Mouse (Mus musculus) lung, postnatal 4 days (tissue): Measurements from ENCODE around the gene March7.

Experiments used
- DNase-seq, 2 experiments: peaks; one replicate each; pipeline ENCODE4 v3.0.0; 2021

Gene March7

GRCm38 (mm10) chr2:60216547-60217153 lies 7.0 kb downstream of the March7 start:
- no peak for DNase-seq

DNA sequence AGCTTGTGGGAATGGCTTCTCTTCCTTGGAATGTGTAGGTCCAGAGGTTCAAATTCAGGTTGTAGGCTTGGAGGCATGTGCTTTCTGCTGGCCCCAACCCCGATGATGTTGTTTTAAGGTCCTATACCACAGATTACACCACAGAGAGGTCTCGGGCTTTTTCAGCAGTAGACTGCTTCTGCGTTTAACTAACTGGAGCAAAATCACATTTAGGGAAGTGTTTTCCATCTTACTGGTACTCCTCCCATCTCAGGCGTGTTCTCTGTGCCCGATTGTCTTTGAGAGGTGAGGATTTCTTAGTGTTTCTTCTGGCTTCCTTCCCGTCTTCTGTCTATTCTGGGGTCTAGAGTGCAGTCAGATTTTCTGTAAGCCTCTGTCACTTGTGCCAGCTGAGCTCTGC lies 7.9 kb downstream of the March7 start:
- DNase-seq = no peak

- DNase-seq = no peak
Measured at GRCm38 (mm10) chr2:60221236-60221635, 11.5 kb downstream of the March7 start.

- no peak for DNase-seq
Measured at GRCm38 (mm10) chr2:60221954-60222353, 12.3 kb downstream of the March7 start.

DNA sequence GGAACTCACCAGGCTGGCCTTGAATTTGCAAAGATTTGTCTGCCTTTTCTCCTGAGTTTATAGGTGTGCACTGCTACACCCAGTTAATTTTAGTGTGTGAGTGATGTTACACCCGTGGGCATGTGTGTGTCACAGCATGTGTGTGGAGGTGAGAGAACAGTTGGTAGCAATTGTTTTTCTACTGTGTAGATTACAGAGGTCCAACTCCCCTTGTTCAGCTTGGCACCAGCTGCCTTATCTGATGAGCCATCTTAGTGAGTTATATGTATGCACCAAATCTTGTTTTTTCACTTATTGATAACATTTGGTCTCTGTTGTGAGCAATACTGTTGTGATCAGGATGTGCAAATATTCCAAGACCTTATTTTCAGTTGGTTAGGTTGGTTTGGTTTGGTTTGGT lies 13.8 kb downstream of the March7 start:
- DNase-seq = no peak

DNA sequence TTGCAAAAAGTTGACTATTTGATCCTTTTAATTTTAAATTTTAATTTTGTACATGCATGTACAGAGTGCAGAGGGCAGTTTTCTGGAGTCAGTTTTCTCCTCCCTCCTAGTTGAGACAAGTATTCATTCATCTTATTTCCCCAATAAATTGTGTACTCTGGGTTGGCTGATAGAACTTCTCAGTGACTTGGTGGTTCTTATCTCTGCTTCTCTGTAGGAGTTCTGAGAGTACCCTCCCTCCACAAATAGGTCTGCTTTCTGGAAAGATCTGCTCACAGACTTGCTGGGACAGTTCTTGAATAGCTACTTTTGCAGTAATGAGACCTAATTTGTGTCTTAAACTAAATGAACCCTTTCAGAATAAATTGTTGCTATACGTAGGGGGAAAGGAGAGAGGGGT lies 18.8 kb downstream of the March7 start:
- DNase-seq = no peak

DNA sequence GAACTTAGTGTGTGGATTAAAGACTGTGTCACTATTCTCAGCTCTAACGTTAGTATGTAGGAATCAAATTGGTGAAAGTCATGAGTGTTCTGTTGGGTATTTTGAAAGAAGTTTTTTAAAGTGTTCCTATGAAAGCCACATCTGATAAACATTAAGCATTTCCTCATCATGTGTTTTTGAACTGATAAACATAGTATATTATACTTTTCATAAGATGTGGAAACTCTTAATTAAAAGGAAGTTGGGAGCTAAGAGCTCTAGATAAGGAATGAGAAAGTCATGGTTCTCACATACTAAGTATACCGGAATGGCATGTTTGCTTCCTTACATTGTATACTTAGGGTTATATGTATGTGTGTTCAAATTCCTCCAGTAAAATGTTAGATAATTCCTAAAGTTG lies 20.7 kb downstream of the March7 start:
- DNase-seq = no peak

DNA sequence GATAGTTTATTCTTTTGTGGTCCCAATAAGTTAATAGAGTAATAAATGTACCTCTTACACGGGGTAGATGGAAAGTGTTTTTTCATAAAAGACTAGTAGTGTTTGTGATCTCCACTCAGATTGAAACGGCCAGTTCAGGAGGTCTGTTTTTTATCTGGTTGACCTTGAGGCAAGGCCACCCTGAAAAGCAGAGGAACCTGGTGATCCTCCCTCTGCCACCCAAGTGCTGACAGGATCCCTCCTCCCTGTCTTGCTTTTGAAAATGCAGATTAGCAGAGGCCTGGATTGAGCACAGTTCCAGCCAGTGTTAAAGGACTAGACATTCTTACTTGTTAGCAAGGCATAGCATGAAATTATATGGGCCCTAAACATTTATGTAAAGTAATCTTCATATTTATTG lies 23.5 kb downstream of the March7 start:
- no peak for DNase-seq

GRCm38 (mm10) chr2:60234506-60234905 lies 24.8 kb downstream of the March7 start:
- no peak for DNase-seq

DNA sequence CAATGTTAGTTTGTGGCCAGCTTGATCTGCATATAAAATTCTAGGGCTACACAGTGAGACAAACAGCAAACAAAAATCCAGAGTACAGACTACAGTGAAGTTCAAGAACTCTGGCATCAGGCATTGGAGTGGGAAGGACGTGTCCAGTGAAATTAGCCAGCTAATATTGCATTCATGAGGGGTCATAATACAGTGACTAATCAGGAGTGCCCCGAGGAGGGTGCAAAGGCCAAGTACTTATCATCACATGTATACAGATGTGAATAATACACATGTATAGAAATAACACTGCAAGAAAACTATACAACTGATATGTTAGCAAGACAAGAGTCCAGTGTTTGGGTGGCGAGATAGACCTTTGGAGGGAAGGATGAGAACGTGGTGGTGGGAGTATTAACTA lies 43.1 kb downstream of the March7 start:
- DNase-seq = no peak

DNA sequence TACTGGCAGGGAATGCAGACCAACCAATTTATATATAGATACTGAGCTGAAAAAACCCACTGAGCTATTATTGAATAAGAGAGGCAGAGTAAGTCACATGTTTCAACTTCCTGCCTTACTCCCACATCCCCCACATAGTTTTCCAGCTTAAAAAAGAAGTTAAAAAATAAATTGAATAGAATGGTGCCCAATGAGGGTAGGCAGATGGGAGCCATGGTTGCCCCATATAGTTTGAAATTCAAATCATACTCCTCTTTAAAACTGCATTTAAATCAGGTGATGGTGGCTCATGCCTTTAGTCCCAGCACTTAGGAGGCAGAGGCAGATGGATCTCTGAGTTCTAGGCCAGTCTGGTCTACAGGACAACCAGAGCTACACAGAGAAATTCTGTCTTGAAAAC lies 43.8 kb downstream of the March7 start:
- DNase-seq = no peak

DNA sequence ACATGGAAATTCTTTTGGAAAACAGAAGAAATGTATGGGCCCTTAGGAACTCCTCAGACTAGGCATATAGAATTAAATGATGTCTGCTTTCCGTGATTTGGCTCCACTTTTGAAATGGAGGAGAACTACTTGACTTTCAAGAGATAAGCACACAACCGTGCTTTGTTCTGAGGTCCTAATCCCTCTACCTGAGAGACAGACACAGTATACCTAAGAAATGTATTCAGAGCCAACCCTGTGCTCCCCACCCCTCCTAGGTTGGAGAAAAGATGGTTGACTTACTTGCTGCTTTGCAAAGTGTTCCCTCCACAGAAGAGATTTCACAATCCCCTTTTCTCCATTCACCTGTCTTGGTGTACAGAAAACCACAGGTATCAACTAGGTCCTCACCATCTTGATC lies 47.1 kb downstream of the March7 start:
- DNase-seq = no peak

DNA sequence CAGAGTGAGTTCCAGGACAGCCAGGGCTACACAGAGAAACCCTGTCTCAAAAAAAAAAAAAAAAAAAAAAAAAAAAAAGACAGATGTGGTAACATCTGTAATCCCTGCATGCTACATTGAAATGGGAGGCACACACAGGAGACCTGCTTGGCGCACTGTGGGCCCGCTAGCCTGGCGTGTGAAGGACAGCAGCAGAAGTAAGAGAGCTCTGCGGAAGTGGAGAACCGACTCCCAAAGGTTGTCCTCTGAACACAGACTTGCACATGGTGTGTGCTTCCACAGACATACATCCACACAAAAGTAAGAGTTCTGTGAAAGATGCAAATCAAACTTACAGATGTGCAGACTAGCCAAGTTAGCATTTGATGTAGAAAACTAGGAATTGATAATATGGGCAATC lies 49.5 kb downstream of the March7 start:
- DNase-seq = no peak

DNA sequence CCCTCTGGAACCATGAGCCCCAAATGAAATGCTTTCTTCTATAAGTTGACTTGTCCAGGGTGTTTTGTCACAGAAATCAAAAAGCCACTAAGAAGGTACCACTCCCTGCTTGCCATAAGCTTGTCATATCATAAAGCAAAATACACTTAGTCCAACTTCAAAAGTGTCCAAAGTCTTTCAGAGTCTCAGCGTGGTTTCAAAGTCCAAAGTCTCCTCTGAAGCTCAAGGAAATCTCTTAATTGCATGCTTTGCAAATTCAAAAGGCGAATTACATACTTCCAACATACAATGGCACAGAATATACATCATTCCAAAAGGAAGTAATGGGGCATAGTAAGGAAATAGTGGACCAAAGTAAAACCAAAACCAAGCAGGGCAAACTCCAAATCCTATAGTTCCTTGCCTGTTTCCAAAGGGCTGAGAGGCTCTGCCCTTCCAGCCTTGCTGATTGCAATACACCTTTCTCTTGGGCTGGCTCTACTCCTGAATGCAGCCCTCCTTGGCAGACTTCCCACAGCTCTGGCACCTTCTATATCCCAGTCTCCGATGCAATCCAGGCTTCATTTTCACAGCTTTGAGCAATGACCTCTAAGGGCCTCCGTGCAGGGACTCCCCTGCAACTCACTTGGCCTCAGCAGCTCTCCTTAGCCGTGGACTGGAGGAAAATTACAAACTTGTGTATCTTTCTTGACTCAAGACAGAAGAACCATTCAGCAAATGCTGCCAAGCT lies 51.1 kb downstream of the March7 start:
- DNase-seq = no peak

- no peak for DNase-seq
Measured at GRCm38 (mm10) chr2:60267567-60267966, 57.9 kb downstream of the March7 start.

DNA sequence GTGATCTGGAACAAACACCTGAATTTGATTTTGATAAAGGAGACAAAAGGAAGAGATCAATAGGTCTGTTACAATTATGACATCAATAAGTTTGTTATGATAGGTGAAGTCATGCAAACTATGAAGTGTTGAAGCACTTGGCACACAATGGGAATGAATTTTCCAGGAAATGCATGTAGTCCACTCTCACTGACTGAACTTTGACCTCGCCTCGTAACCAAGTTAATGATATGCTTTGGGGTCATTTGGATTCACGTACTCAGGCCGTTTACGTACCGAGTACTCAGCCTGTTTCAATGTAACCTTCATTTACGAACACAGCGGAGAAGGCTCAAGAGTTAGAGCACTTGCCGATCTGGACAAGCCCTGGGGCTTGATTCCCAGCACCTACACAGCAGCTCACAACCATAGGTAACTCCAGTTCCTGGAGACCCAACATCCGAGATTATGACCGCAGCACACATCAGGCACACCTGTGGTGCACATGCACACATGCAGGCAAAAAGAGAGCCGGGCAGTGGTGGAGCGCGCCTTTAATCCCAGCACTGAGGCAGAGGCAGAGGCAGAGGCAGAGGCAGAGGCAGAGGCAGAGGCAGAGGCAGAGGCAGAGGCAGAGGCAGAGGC lies 60.3 kb downstream of the March7 start:
- DNase-seq = no peak

DNA sequence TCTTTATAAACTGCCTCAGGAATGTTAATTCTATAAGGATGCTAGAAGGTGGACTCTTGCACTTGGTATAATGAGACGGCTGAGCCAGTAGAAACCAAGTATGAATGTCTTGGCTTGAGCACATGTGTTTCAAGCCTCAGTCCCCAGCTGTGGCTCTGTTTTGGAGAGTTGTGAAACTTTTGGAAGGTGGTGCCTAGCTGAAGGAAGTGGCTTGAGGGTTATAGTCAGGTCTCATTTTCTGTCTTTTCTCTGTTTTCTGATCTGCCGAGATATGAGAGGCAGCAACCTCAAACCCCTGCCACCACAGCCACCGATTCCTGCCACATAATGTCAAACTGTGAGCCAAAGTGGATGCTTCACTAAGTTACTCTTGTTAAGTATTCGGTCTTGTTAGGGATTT lies 68.9 kb downstream of the March7 start:
- no peak for DNase-seq

DNA sequence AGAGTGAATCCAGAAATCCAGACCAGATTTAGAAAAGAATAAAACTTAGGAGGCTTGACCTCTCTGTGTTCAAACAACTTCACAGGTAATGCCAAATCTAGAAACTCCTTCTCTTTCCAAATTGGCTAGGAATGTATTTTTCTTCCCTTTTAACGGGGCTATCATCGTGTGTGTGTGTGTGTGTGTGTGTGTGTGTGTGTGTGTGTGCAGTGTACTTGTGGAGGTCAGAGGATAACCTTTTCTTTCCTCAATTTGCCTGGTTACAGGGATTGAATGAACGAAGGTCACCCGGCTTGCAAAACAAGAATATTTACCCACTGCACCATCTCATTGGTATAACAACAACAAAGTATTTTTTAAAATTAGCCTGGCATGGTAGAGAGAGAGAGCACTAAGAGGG lies 72.9 kb downstream of the March7 start:
- DNase-seq = no peak

- DNase-seq = no peak
Measured at GRCm38 (mm10) chr2:60283208-60283750, 73.6 kb downstream of the March7 start.

DNA sequence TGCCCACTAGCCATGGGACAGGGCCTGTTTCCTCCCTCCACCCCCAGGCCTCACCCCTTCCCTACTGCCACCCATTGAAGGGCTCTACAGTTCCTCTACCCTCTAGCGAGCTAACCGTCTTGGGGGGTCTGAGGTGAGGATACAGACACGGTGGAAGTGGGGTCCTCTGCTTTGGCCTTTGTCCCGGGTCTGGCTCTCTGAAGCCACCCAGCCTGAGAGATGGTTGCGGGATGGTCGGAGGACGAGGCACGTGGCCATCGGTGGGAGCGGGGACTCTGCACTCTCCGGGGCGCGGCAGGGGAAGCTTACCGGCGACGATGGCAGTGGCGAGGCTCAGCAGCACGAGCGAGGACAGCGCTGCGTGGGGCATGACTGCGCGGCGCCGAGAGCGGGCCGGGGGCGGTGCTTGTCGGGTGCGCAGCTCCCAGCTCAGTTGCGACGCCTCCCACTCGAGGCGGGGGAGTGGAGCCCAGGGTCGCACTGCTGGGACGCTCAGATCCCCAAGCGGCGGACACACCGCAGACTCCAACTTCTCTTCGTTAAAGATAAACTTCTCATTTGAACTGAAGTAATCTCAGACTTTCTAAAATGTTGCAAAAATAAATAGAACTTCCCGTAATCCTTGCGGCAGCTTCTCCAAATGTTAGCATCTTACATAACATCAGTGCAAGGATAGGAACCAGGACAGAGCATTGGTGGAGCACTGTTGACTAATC lies 74.2 kb downstream of the March7 start:
- DNase-seq = peak; percentile 79 to 87

DNA sequence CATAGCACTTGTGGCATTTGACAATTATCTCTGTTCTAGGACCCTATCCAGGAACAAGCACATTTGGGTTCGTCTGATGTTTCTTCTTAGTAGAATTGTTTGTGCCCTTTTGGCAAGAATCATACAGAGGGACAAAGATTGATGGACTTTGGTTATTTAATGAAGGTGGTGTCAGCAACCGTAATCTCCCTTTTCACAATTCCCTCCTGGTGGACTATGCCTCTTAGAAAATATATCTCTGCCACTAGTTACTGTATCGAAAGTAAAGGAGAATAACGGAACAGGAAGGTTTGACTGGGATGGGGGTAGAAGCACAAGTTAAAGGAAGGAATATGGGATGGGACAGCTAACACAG lies 74.8 kb downstream of the March7 start, which contains the start of gene Cd302:
Cd302 (minus strand) TSS at position 22 of the 355 bp plus-strand sequence.
- no peak for DNase-seq

DNA sequence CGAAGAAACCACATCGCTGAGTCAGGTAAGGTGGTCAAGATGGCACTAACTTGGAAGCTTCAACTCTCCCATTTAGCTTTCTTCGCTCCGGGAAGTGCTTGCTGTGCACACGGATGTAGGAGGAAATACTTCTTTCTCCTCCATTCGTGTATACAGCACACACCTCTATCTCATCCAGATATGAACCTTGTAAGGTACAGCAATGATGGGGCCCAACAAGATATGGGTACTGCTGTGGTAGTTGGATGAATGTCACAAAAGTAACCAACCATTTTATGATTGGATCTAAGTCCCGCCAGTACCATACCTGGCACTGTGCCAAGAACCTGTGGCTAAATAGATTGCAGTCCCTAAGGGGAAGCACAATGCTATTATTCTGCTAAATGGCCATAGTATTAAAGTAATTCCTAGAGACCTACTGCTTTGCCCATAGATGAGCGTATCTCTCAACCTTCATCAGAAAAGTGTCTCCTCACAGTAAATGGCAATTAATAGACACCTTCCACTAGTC lies 75.5 kb downstream of the March7 start:
- no peak for DNase-seq

GRCm38 (mm10) chr2:60288606-60289005 lies 78.9 kb downstream of the March7 start:
- DNase-seq = peak in 1 of 2 experiments; percentile 14
